Mouse (Mus musculus) left cerebral cortex, adult 18-20 months (tissue): ENCODE results near the gene Tamm41. TPM values are rescaled to one million over a fixed set of nuclear protein-coding genes. Genes with fewer than 3 reads are reported as not detected.

Source experiments
- DNase-seq, 2 experiments: peaks; one replicate each; pipeline ENCODE4 v3.0.0; 2021 to 2022; ENCODE audit warnings: low spot score in 2 of 2, mixed read lengths in 1 of 2
- total RNA-seq, 2 experiments: library from RNA; stranded (reverse); gene quantifications; 2 replicates each; pipeline ENCODE4 v1.2.3; 2021

The Tamm41 gene
- total RNA-seq, 2 experiments from 2014 or later = 21.0 to 21.4 TPM

- DNase-seq = peak; percentile 74 to 83
Measured at GRCm38 (mm10) chr6:114976915-114977419, 60.7 kb downstream of the Tamm41 start.

- DNase-seq = no peak
Measured at GRCm38 (mm10) chr6:114974331-114974730, 63.3 kb downstream of the Tamm41 start.

GRCm38 (mm10) chr6:114972988-114973387 is 64.7 kb downstream of the Tamm41 start:
- DNase-seq = no peak

GRCm38 (mm10) chr6:114970895-114971294 is 66.8 kb downstream of the Tamm41 start:
- no peak for DNase-seq

- DNase-seq = no peak
Measured at GRCm38 (mm10) chr6:114970386-114970785, 67.3 kb downstream of the Tamm41 start.

GRCm38 (mm10) chr6:114969213-114970120 is 68.2 kb downstream of the Tamm41 start, which contains the start of gene Vgll4:
Gene Vgll4, minus strand, starts transcription at chr6:114969994.
- peak; percentile 68 to 77 for DNase-seq

GRCm38 (mm10) chr6:114968361-114969212 is 69.1 kb downstream of the Tamm41 start:
- peak; percentile 87 to 92 for DNase-seq

- DNase-seq = peak in 1 of 2 experiments; percentile 38
Measured at GRCm38 (mm10) chr6:114967623-114968022, 70.1 kb downstream of the Tamm41 start.

- no peak for DNase-seq
Measured at GRCm38 (mm10) chr6:114966396-114967154, 71.1 kb downstream of the Tamm41 start.

- DNase-seq = no peak
Measured at GRCm38 (mm10) chr6:114965802-114966201, 71.9 kb downstream of the Tamm41 start.

GRCm38 (mm10) chr6:114965396-114965795 is 72.3 kb downstream of the Tamm41 start:
- no peak for DNase-seq

- DNase-seq = no peak
Measured at GRCm38 (mm10) chr6:114964235-114964634, 73.4 kb downstream of the Tamm41 start.

- DNase-seq = no peak
Measured at GRCm38 (mm10) chr6:114963636-114964035, 74.0 kb downstream of the Tamm41 start.

GRCm38 (mm10) chr6:114961276-114962068 is 76.2 kb downstream of the Tamm41 start:
- no peak for DNase-seq

GRCm38 (mm10) chr6:114959012-114959398 is 78.7 kb downstream of the Tamm41 start:
- no peak for DNase-seq

- DNase-seq = no peak
Measured at GRCm38 (mm10) chr6:114958249-114959011, 79.2 kb downstream of the Tamm41 start.

- no peak for DNase-seq
Measured at GRCm38 (mm10) chr6:114957756-114958155, 79.9 kb downstream of the Tamm41 start.

- no peak for DNase-seq
Measured at GRCm38 (mm10) chr6:114954496-114954895, 83.2 kb downstream of the Tamm41 start.
